Mouse (Mus musculus): ENCODE results near the gene Nt5c2. TPM values are rescaled to one million over a fixed set of nuclear protein-coding genes. Genes with fewer than 3 reads are reported as not detected.

Gene Nt5c2
- polyA plus RNA-seq, 2 experiments: 32.9 to 67.1 TPM

DNA sequence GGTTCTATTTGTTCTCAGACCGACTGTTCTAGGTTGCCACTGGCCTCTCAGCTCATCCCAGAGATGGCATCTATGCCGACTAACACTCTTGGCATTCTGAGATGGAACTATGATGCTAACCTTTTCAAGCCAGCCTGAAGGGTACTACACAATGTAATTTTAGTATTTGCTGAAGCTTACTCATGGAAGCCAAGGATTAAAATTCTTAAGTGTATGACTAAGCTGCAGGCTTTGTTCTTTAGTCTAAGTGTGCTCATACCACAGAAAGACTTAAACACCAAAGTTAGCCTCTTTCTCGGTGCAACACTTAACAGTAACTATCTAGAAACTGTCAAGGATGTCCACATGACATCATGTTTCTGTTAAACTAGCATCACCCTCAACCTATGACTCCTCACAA, 122.1 kb downstream of the Nt5c2 start:
- TF ChIP-seq POLR2A (IDR thresholded peaks at IDR 0.05; ENCODE audit: borderline replicate concordance, extremely low read depth, insufficient read depth, insufficient read length): no peak
- Histone ChIP-seq H3K9me3 (ENCODE audit: control insufficient read depth, low read length) (no peaks in the 10 kb centered on the region), H3K9ac (ENCODE audit: low read depth, low read length, severe bottlenecking) (no peak overlapping the region), H3K4me2 (replicated peaks; ENCODE audit: low read depth, low read length, severe bottlenecking) (no peak overlapping the region), H3K4me1 (ENCODE audit: control insufficient read depth, insufficient read depth, low read length) (no peaks in the 10 kb centered on the region), H3K4me3 (replicated peaks; ENCODE audit: low read length) (no peak overlapping the region), H3K36me3 (ENCODE audit: control insufficient read depth, insufficient read depth, low read length) (peaks cover 78% of the 10 kb centered on the region), H3K27ac (replicated peaks; ENCODE audit: low read depth, low read length) (no peak overlapping the region), H3K27me3 (ENCODE audit: control insufficient read depth, insufficient read depth, low read length) (no peaks in the 10 kb centered on the region)
- no peak for DNase-seq (ENCODE audit: low spot score)
- no peak for ATAC-seq (ENCODE audit: low FRiP score, low read depth)
- 86% methylated on average over 3 of the region's 3 CpGs for WGBS

DNA sequence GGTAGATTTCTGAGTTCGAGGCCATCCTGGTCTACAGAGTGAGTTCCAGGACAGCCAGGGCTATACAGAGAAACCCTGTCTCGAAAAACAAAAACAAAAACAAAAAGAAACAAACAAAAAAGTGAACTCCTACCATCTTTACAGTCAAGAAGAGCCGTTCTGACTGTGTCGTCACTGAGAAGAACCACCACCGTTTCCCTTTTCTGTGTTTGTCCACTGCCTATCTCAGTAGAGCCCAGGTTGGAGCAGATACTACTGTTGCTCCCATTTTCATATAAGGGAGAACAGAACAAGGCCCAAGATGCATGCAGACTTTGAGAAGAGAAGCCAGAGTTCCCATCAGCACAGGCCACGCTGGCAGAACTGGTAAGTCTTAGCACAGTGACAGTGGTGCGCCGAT, 124.3 kb downstream of the Nt5c2 start:
- Histone ChIP-seq H3K9me3 (ENCODE audit: control insufficient read depth, low read length) (no peaks in the 10 kb centered on the region), H3K36me3 (ENCODE audit: control insufficient read depth, insufficient read depth, low read length) (peaks cover 80% of the 10 kb centered on the region), H3K27me3 (ENCODE audit: control insufficient read depth, insufficient read depth, low read length) (no peaks in the 10 kb centered on the region), H3K27ac (replicated peaks; ENCODE audit: low read depth, low read length) (no peak overlapping the region), H3K4me1 (ENCODE audit: control insufficient read depth, insufficient read depth, low read length) (no peaks in the 10 kb centered on the region), H3K9ac (ENCODE audit: low read depth, low read length, severe bottlenecking) (no peak overlapping the region), H3K4me2 (replicated peaks; ENCODE audit: low read depth, low read length, severe bottlenecking) (no peak overlapping the region), H3K4me3 (replicated peaks; ENCODE audit: low read length) (no peak overlapping the region)
- TF ChIP-seq POLR2A (IDR thresholded peaks at IDR 0.05; ENCODE audit: borderline replicate concordance, extremely low read depth, insufficient read depth, insufficient read length): no peak
- no peak for ATAC-seq (ENCODE audit: low FRiP score, low read depth)
- 95% methylated on average over 8 of the region's 8 CpGs for WGBS
- DNase-seq (ENCODE audit: low spot score): no peak

DNA sequence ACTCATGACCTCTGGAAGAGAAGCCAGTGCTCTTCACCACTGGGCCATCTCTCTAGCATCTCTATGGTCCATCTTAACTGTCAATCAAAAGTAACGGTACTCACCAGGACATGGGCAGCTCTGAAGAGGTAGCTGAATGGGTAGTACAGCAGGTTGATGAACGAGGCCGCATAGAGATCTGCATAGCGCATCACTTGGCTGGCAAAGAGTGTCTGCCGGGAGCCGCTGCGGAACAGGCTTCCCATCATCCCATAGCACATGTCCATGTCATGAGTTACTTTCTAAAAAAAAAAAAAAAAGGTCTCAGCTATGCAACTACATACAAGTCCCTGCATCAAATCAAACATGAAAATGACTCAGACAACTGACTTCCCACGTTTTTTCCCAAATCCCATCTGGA, 125.3 kb downstream of the Nt5c2 start:
- DNase-seq (ENCODE audit: low spot score): no peak
- no peaks in the 10 kb centered on the region for H3K9me3 ChIP-seq (ENCODE audit: control insufficient read depth, low read length)

DNA sequence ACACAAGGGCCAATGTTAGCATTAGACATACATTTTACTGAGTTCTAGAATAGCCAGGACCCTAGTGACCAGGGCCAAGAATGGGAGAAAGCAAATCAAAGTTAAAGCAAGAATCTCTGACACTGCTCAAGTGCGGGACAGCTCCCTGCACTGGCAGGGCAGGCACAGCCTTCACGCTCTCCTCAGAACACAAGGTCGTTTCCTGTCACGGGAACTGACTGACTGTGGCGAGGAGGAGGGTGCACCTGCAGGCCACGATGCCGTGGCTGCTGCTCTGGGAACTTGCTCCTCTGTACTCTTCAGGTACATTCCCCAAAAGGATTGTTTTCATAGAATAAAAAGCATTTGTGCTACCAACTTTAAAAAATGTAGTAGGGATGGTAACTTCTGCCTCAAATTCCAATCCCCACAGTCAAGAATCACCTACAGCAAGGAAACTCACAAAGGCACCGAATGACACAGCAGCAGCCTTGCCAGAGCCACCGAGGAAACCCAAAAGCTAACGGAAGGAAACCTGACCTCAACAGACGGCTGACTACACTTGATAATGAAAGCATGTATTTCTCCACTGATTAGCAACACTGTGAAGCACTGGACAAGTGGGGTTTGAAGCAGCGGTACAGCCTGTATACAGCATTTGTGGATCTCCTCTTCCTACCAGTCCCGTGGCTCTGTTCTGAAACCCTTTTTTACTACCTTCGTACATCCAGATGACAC, 127.0 kb downstream of the Nt5c2 start:
- H3K36me3 ChIP-seq (ENCODE audit: control insufficient read depth, insufficient read depth, low read length): peaks cover 87% of the 10 kb centered on the region
- no peak for TF ChIP-seq POLR2A (IDR thresholded peaks at IDR 0.05; ENCODE audit: borderline replicate concordance, extremely low read depth, insufficient read depth, insufficient read length)
- H3K9ac ChIP-seq (ENCODE audit: low read depth, low read length, severe bottlenecking): no peak overlapping the region
- WGBS: 81% methylated on average over 14 of the region's 14 CpGs
- no peaks in the 10 kb centered on the region for H3K9me3 ChIP-seq (ENCODE audit: control insufficient read depth, low read length)
- no peaks in the 10 kb centered on the region for H3K4me1 ChIP-seq (ENCODE audit: control insufficient read depth, insufficient read depth, low read length)
- ATAC-seq (ENCODE audit: low FRiP score, low read depth) (no peak), DNase-seq (ENCODE audit: low spot score) (no peak)
- H3K4me3 ChIP-seq (replicated peaks; ENCODE audit: low read length): no peak overlapping the region
- no peak overlapping the region for H3K27ac ChIP-seq (replicated peaks; ENCODE audit: low read depth, low read length)
- H3K27me3 ChIP-seq (ENCODE audit: control insufficient read depth, insufficient read depth, low read length): no peaks in the 10 kb centered on the region
- H3K4me2 ChIP-seq (replicated peaks; ENCODE audit: low read depth, low read length, severe bottlenecking): no peak overlapping the region

More for the DNA sequence above, 125.3 kb downstream of the Nt5c2 start:
- 94% methylated on average over 8 of the region's 8 CpGs for WGBS
- Histone ChIP-seq H3K27ac (replicated peaks; ENCODE audit: low read depth, low read length) (no peak overlapping the region), H3K27me3 (ENCODE audit: control insufficient read depth, insufficient read depth, low read length) (no peaks in the 10 kb centered on the region), H3K9ac (ENCODE audit: low read depth, low read length, severe bottlenecking) (no peak overlapping the region), H3K36me3 (ENCODE audit: control insufficient read depth, insufficient read depth, low read length) (peaks cover 83% of the 10 kb centered on the region), H3K4me1 (ENCODE audit: control insufficient read depth, insufficient read depth, low read length) (no peaks in the 10 kb centered on the region), H3K4me3 (replicated peaks; ENCODE audit: low read length) (no peak overlapping the region), H3K4me2 (replicated peaks; ENCODE audit: low read depth, low read length, severe bottlenecking) (no peak overlapping the region)
- no peak for TF ChIP-seq POLR2A (IDR thresholded peaks at IDR 0.05; ENCODE audit: borderline replicate concordance, extremely low read depth, insufficient read depth, insufficient read length)
- no peak for ATAC-seq (ENCODE audit: low FRiP score, low read depth)

DNA sequence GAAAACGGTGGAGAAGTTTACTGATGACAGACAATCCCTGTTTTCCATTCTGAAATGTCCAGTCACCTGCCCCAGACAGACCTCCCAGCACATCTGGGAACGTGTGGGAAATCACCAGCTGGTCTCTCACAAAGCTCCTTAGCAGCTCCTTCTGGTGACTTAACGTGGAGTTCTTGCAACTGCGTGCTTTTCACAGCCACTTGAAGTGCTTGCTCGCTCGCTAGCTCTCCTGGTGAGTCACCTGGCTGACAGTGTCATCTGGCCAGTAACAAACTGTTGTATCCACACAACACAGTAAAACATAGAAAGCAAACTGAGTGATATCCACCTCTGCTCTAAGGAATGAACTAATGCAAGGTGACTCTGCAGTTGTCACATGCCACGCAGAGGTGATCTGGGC, 128.1 kb downstream of the Nt5c2 start:
- H3K4me1 ChIP-seq (ENCODE audit: control insufficient read depth, insufficient read depth, low read length): no peaks in the 10 kb centered on the region
- H3K9me3 ChIP-seq (ENCODE audit: control insufficient read depth, low read length): no peaks in the 10 kb centered on the region
- no peak for TF ChIP-seq POLR2A (IDR thresholded peaks at IDR 0.05; ENCODE audit: borderline replicate concordance, extremely low read depth, insufficient read depth, insufficient read length)
- DNase-seq (ENCODE audit: low spot score): no peak
- no peak overlapping the region for H3K4me3 ChIP-seq (replicated peaks; ENCODE audit: low read length)
- no peak overlapping the region for H3K9ac ChIP-seq (ENCODE audit: low read depth, low read length, severe bottlenecking)
- WGBS: 83% methylated on average over 7 of the region's 7 CpGs
- H3K36me3 ChIP-seq (ENCODE audit: control insufficient read depth, insufficient read depth, low read length): peaks cover 76% of the 10 kb centered on the region
- no peaks in the 10 kb centered on the region for H3K27me3 ChIP-seq (ENCODE audit: control insufficient read depth, insufficient read depth, low read length)
- no peak overlapping the region for H3K27ac ChIP-seq (replicated peaks; ENCODE audit: low read depth, low read length)
- no peak for ATAC-seq (ENCODE audit: low FRiP score, low read depth)
- no peak overlapping the region for H3K4me2 ChIP-seq (replicated peaks; ENCODE audit: low read depth, low read length, severe bottlenecking)

Measured in limb, embryonic 14.5 days (tissue).